Mouse (Mus musculus) neural tube, embryonic 13.5 days (tissue): ENCODE measurements around the gene Bola2. TPM values are rescaled to one million over a fixed set of nuclear protein-coding genes. Genes with fewer than 3 reads are reported as not detected.

ENCODE experiments used
- ATAC-seq: fragments of 200-750 bp; cut with Nextera tagmentation; 2 replicates; pipeline ENCODE4 v1.8.0; 2017; ENCODE audit warnings: low read depth, mild to moderate bottlenecking, moderate TSS enrichment, moderate library complexity
- H3K27ac ChIP-seq: fragments of 300-500 bp; sonication (generic); replicated peaks from 2 replicates; pipeline ENCODE4 v1.5.1; 2015; ENCODE audit warnings: moderate library complexity, mild to moderate bottlenecking, inconsistent platforms
- H3K27me3 ChIP-seq: fragments of 300-500 bp; sonication (generic); 2 replicates; pipeline ENCODE4 v1.6.1; 2015; ENCODE audit warnings: mild to moderate bottlenecking, inconsistent platforms
- H3K36me3 ChIP-seq: fragments of 300-500 bp; sonication (generic); 2 replicates; pipeline ENCODE4 v1.6.1; 2015; ENCODE audit warnings: mild to moderate bottlenecking, inconsistent platforms
- H3K4me1 ChIP-seq: fragments of 300-500 bp; sonication (generic); replicated peaks from 2 replicates; pipeline ENCODE4 v1.6.1; 2015; ENCODE audit warnings: inconsistent platforms
- H3K4me2 ChIP-seq: fragments of 300-500 bp; sonication (generic); 2 replicates; pipeline ENCODE4 v1.6.1; 2015; ENCODE audit warnings: inconsistent platforms, mild to moderate bottlenecking, moderate library complexity
- H3K4me3 ChIP-seq: fragments of 300-500 bp; sonication (generic); 2 replicates; pipeline ENCODE4 v1.5.1; 2015; ENCODE audit warnings: mild to moderate bottlenecking, inconsistent platforms
- H3K9ac ChIP-seq: fragments of 300-500 bp; sonication (generic); 2 replicates; pipeline ENCODE4 v1.6.1; 2015; ENCODE audit warnings: moderate library complexity, mild to moderate bottlenecking, inconsistent platforms
- H3K9me3 ChIP-seq: fragments of 300-500 bp; sonication (generic); 2 replicates; pipeline ENCODE4 v1.6.1; 2016; ENCODE audit warnings: inconsistent platforms
- WGBS: fragments of 180-500 bp; shearing (Covaris S2); methylation state at CpG from one replicate; pipeline ENCODE4 v1.1.7; 2015; 5-methylcytosine and 5-hydroxymethylcytosine counted together
- polyA plus RNA-seq: library from polyadenylated mRNA; unstranded; fragments of >200 nt; fragmentation: Nextera tagmentation; extraction: Ambion mirVana; gene quantifications from 2 replicates; pipeline ENCODE4 v1.2.1, GENCODE M21; 2015

The Bola2 gene
- polyA plus RNA-seq, 1 experiment from 2014 or later, result 143 TPM

- no peaks in the 10 kb centered on the region for H3K9me3 ChIP-seq
- ATAC-seq, result no peak
- H3K4me1 ChIP-seq, result no peaks in the 10 kb centered on the region
- 90% methylated on average over 12 of the region's 12 CpGs for WGBS
- H3K36me3 ChIP-seq, result no peaks in the 10 kb centered on the region
- no peak overlapping the region for H3K4me2 ChIP-seq
- no peak overlapping the region for H3K27ac ChIP-seq
- H3K4me3 ChIP-seq, result no peak overlapping the region
- H3K27me3 ChIP-seq, result no peaks in the 10 kb centered on the region
- no peak overlapping the region for H3K9ac ChIP-seq
Observed at GRCm38 (mm10) chr7:126746066-126746465, 50.9 kb downstream of the Bola2 start.

DNA sequence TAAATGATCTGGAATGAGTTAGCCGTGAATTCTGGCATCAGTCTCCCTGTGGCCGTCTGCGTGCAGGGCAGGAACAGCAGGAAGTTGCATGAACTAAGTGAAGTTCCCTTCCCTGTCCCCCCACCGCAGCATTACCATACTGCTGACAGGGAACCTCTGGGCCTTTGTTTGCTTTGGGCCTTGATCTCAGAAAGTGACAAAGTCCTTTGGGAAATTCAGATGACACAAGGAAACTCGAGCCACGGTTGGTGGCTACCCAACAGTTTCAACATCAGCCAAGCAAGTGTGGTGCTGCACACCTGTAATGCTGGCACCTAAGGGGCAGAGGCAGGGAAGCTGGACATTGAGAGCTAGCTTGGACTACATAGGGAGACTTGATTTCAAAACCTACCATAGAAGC, 51.6 kb downstream of the Bola2 start:
- 46% methylated on average over 6 of the region's 6 CpGs for WGBS
- Histone ChIP-seq H3K4me1 (no peaks in the 10 kb centered on the region), H3K36me3 (no peaks in the 10 kb centered on the region), H3K9ac (no peak overlapping the region), H3K4me2 (no peak overlapping the region), H3K9me3 (no peaks in the 10 kb centered on the region), H3K4me3 (no peak overlapping the region), H3K27me3 (no peaks in the 10 kb centered on the region), H3K27ac (no peak overlapping the region)
- no peak for ATAC-seq

GRCm38 (mm10) chr7:126748824-126749223, 53.6 kb downstream of the Bola2 start:
- ATAC-seq, result no peak
- WGBS, result 72% methylated on average over 7 of the region's 7 CpGs
- Histone ChIP-seq H3K9me3 (no peaks in the 10 kb centered on the region), H3K9ac (no peak overlapping the region), H3K4me1 (no peaks in the 10 kb centered on the region), H3K36me3 (no peaks in the 10 kb centered on the region), H3K4me2 (no peak overlapping the region), H3K4me3 (no peak overlapping the region), H3K27ac (no peak overlapping the region), H3K27me3 (no peaks in the 10 kb centered on the region)

Other genes with a start within 250 kb of the Bola2 start
- gene Atp2a1, start 232.3 kb upstream of the Bola2 start, polyA plus RNA-seq, result 2.1 and 11.5 TPM in 2 replicates
- 60.2 and 62.3 TPM in 2 replicates for gene Sh2b1, start 220.0 kb upstream of the Bola2 start, polyA plus RNA-seq
- gene Tufm, start 208.0 kb upstream of the Bola2 start, polyA plus RNA-seq, result 122 and 144 TPM in 2 replicates
- 68.2 and 83.1 TPM in 2 replicates for gene Atxn2l, start 192.0 kb upstream of the Bola2 start, polyA plus RNA-seq
- gene Eif3c, start 129.0 kb upstream of the Bola2 start, polyA plus RNA-seq, result 188 and 200 TPM in 2 replicates
- gene Apobr, start 110.5 kb upstream of the Bola2 start, polyA plus RNA-seq, result 0.29 and 0.95 TPM in 2 replicates
- gene Cln3, start 109.6 kb upstream of the Bola2 start, polyA plus RNA-seq, result 26.3 and 27.9 TPM in 2 replicates
- gene Il27, start 100.5 kb upstream of the Bola2 start, polyA plus RNA-seq, result not detected in 2 replicates
- gene Nupr1, start 64.5 kb upstream of the Bola2 start, polyA plus RNA-seq, result 7.1 and 9.6 TPM in 2 replicates
- 48.3 and 51.3 TPM in 2 replicates for gene Sgf29, start 46.1 kb upstream of the Bola2 start, polyA plus RNA-seq
- 1.4 and 2.1 TPM in 2 replicates for gene Sult1a1, start 19.0 kb upstream of the Bola2 start, polyA plus RNA-seq
- 16.2 and 20.5 TPM in 2 replicates for gene Slx1b, start 383 bp downstream of the Bola2 start, polyA plus RNA-seq
- 92.4 and 107 TPM in 2 replicates for gene Coro1a, start 12.4 kb downstream of the Bola2 start, polyA plus RNA-seq
- 97.6 and 108 TPM in 2 replicates for gene Mapk3, start 64.2 kb downstream of the Bola2 start, polyA plus RNA-seq
- 0.56 and 1.5 TPM in 2 replicates for gene Gdpd3, start 70.9 kb downstream of the Bola2 start, polyA plus RNA-seq
- gene Ypel3, start 81.6 kb downstream of the Bola2 start, polyA plus RNA-seq, result 204 and 215 TPM in 2 replicates
- gene Tbx6, start 86.1 kb downstream of the Bola2 start, polyA plus RNA-seq, result 0.25 and 0.66 TPM in 2 replicates
- gene Ppp4c, start 97.1 kb downstream of the Bola2 start, polyA plus RNA-seq, result 216 and 230 TPM in 2 replicates
- 36.8 and 40.6 TPM in 2 replicates for gene Fam57b, start 102.3 kb downstream of the Bola2 start, polyA plus RNA-seq
- not detected in 2 replicates for gene 4930451I11Rik, start 136.2 kb downstream of the Bola2 start, polyA plus RNA-seq
- gene Doc2a, start 152.0 kb downstream of the Bola2 start, polyA plus RNA-seq, result 8.2 and 9.5 TPM in 2 replicates
- gene Hirip3, start 166.6 kb downstream of the Bola2 start, polyA plus RNA-seq, result 19.0 and 19.9 TPM in 2 replicates
- 74.3 and 79.1 TPM in 2 replicates for gene Ino80e, start 167.0 kb downstream of the Bola2 start, polyA plus RNA-seq
- 48.7 and 50.5 TPM in 2 replicates for gene Taok2, start 189.3 kb downstream of the Bola2 start, polyA plus RNA-seq
- 25.3 and 25.7 TPM in 2 replicates for gene Tmem219, start 227.5 kb downstream of the Bola2 start, polyA plus RNA-seq
- 94.3 and 99.3 TPM in 2 replicates for gene Kctd13, start 233.5 kb downstream of the Bola2 start, polyA plus RNA-seq